Mouse (Mus musculus) urinary bladder, postnatal 14 days (tissue): ENCODE data around the gene Irx2.

Experiments
- DNase-seq: peaks from one replicate; pipeline ENCODE4 v3.0.0; 2021; ENCODE audit warnings: low spot score

Gene Irx2

DNA sequence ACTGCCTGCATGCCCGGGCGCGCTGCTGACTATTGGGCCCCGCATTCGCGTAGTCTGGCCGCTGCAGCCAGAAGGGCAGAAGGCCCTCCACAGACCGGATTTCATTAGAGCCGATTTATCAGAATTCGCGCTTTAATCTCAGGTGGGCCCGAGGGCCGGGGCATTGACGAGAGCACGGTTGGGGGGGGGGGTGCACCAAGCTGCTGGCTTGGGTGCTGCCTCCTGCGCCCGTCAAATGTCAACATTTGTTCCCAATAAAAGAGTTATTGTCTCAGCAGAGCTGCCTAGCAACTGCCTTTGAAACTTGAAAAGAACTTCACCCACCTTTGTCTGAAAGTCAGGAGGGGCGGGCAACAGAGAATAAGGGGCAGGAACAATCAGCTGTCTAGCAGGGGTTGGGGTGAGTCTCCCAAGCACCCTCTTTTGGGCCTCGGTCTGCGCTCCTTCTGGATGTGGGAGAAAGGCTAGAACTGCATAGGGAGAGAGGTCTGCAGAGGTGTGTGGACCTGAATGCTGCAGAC, 7.8 kb downstream of the Irx2 start:
- DNase-seq = no peak

DNA sequence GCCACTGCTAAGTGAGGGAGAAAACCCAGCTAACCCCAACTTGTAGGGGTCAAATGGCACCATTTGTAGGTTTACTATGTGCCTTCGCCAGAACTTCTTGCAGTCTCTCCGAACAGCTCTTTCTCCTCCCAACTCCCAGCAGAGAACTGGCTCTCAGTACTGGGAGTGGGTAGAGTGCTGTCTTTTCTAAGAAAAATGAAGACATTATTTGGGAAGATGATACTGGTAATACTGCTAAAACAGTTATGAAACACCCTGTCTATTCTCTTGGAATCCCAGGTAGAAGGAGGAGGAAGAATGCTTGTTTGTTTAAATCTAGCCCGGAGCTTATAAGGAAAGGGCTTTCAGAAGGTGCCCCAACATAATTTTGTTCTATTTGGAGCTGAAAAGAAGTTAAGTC, 8.9 kb downstream of the Irx2 start:
- no peak for DNase-seq

DNA sequence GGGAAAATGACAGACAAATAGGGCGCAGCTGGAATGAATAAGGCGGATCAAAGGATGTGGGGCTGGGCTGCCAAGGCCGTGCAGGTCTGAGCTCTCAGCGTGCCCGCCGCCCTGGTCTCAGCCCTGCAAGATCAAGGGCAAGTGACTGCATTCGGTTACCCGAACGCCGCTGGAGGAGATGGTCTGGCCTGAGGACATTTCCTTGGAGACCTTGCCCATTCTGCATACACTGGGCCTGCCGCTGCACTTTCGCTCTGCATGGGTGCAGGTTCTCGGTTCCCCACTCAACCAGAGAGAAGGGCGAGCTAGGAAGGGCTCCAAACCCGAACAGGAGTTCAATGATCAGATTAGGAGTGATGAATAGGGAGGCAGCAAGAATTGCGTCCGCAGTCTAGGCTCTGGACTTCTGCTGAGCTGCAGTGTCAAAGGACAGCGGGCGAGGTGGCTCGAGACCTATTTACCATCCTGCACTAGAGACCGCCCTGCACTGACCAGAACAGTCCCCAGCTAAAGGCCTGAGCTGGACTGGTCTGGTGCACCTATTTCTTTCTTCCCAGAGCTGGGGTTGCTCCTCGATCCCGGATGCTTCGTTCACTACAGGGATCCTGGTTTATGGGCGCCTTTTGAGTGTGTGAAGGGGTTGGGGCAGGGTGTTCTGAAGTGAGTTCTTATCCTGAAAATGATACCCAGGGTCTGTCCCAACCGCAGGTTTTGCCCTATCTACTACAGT, 9.9 kb downstream of the Irx2 start:
- DNase-seq = no peak

DNA sequence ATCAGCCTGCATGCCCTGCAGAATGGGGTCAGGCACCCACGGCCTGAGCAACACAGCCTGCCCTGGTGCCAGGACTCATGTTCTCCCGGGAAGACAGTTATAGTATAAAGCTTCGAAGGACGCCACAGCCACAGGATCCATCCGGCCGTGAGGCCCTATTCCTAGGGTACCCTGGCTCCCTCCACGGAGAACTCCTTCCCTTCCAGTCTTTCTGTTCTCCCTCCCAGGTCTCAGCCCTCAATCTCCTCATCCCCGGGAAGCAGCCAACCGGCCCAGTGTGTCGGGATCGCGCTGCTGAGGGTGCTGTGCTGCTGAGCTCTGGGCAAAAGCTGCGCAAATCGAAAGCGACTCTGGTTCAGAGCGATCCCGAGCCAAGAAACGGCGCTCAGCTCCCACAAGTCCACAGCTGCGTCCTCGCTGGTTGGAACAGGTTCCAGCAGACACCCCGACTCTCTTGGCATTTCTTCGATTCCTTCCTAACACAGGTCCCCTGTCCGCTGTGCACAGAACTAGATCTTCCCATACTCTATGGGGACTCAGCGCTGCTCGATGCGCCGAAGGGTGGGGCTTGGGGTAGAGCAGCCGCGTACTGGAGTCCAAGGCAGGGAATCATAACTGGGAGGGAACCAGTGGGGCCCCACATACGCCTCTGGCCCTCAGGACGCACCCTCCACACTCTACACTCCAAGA, 11.0 kb downstream of the Irx2 start:
- no peak for DNase-seq

DNA sequence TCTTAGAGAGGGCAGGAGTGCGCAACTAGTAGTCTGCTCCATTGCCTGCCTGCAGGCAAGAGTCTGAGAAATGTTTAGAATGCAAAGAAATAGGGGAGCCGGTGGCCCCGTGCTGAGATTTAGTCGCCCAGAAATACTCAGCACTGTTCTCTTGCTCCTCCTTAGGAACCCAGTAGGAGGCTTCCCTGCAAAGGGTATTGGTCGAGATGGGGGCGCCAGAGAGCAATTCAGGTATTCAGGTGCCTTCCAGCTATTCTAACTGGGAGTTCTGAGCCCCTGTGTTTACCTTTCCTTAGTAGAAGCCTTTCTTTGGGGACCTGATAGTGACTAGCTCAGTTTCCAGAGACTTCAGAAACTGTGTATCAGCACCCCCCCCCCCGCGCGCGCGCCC, 11.5 kb downstream of the Irx2 start:
- DNase-seq = peak; percentile 75

DNA sequence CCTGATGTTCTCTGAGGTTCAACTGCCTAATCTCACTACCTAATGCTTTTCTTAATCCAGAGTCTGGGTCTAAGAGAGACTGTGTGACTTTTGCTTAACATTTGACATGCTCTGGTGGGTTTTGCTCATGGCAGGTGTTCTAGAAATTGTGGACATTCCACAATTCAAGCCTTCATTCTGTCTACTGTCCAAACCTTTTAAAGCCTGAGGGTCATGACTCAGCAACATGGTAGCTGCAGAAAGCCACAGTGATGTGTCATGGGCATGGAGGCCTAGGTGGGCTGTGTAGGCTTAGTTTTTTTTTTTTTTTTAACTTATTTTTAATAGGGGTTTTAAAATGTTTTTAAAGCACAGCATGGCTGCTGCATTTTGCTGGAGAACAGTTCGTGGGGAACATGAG, 27.8 kb downstream of the Irx2 start:
- DNase-seq = no peak

DNA sequence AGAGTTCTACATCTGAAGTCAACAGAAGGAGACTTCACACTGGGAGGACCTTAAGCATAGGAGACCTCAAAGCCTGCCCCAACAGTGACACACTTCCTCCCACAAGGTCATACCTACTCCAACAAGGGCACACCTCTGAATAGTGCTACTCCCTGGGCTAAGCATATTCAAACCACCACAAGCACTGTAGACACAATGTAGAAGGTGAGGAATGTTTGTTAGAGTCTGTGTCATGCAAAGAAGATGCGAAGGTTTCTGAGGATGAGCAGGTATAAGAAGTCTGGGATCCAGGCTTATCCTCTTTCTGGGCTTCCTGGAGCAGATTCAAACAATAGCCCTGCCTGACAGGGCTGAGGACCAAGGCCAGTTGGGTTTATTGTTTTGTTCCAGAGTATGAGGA, 47.2 kb downstream of the Irx2 start:
- no peak for DNase-seq
